Mouse (Mus musculus) adrenal gland (tissue): Measurements from ENCODE around the gene Tbc1d4.

Experiments
- intact Hi-C: fragments of 180-260 bp; cut with DNase I; formaldehyde crosslinking; loops from one replicate; pipeline ENCODE4 v1.15.1; 2025

Tbc1d4 gene

GRCm38 (mm10) chr14:101447857-101448256 is 161.1 kb downstream of the Tbc1d4 start:
- intact Hi-C loops: no loop called here

GRCm38 (mm10) chr14:101445205-101445604 is 163.8 kb downstream of the Tbc1d4 start:
- intact Hi-C loops: no loop called here

GRCm38 (mm10) chr14:101437925-101438324 is 171.1 kb downstream of the Tbc1d4 start:
- intact Hi-C loops: no loop called here

- intact Hi-C loops: no loop called here
These were observed 178.5 kb downstream of the Tbc1d4 start for GRCm38 (mm10) chr14:101430536-101430935.

GRCm38 (mm10) chr14:101428805-101429516 is 180.0 kb downstream of the Tbc1d4 start:
- intact Hi-C loops: no loop called here

GRCm38 (mm10) chr14:101417679-101418078 is 191.3 kb downstream of the Tbc1d4 start:
- intact Hi-C loops: no loop called here
